Mouse (Mus musculus) kidney, postnatal 4 days (tissue): ENCODE measurements at regions not wholly inside any gene's neighbourhood (a gene's known extent, or its start where the extent isn't known, plus 50 kb on each side); places are given as distances from the start of the nearest gene placed in this dataset.

Source experiments
- DNase-seq, 2 experiments: peaks; one replicate each; pipeline ENCODE4 v3.0.0; 2021; ENCODE audit warnings: mixed read lengths in 2 of 2

GRCm38 (mm10) chrX:121301915-121302314 lies 989.0 kb upstream of the H2afb3 start:
- peak; percentile 4 to 16 for DNase-seq

- no peak for DNase-seq
Measured at GRCm38 (mm10) chrX:121291239-121291638, 978.3 kb upstream of the H2afb3 start.

- DNase-seq, result peak in 1 of 2 experiments; percentile 1
Measured at GRCm38 (mm10) chrX:121270071-121270470, 957.2 kb upstream of the H2afb3 start.

GRCm38 (mm10) chrX:121269620-121270019 lies 956.7 kb upstream of the H2afb3 start:
- DNase-seq, result peak; percentile 27 to 28

- DNase-seq, result no peak
Measured at GRCm38 (mm10) chrX:121232142-121233000, 919.5 kb upstream of the H2afb3 start.
